Comparison of ENCODE assay signal across 11 mouse cellular contexts in the genomic region with DNA sequence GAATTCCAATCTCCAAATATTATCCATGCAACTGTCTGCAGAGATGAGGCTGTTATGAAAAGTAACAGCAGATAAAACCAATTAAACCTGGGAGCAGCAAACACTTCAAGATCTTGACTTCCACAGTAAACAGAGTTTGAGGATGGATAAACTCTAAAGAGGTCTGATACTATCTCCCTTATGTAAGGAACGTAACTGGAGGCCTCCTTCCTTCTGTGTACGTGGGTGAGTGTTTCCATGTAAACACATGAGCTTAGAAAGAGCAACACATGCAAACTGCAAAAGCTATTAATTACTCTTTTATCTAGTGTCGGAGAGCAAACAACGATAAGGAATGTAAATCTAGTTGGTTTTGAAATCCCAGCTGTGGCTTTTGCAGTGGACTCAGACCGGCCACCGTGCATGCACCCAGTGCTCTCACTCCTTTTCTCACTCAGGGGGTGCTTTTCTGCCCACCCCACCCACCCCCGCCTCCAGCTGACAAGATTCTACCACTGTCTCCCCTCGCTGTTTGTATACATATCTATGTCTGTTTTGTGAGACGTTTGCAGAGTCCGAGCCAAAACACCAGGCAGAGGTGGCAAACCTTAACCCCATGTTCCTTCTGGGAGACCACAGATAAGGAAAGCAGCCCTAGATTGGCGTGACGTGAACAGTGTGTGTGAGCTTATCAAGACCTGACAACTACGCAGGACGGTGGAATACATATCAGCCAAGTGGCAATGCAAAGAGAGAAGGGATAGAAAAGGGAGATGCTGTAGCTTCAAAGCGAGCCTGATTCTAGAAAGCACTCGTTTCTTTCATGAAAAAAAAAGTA.
A peak's percentile ranks its signal among the peaks of the same experiment; 100 is the strongest.
DNase-seq lines count a peak whose midpoint lies in the region; ATAC-seq and TF ChIP-seq lines count a peak whose summit lies in the region.
"Had no signal": no experiment of that assay in that cellular context is flagged by ENCODE, and none has a peak within 500 bp of the region (broad histone marks: within the 10 kb centered on the region; RNA-seq: fewer than 3 reads in every experiment).

No protein-coding gene starts in this region.

- H3K36me3 ChIP-seq in lung, embryonic 14.5 days (ENCODE audit: insufficient read depth): no peaks in the 10 kb centered on the region
- H3K36me3 ChIP-seq in heart, embryonic 16.5 days (ENCODE audit: control insufficient read depth, insufficient read depth): no peaks in the 10 kb centered on the region
- H3K36me3 ChIP-seq in liver, postnatal 0 days (replicated peaks; ENCODE audit: insufficient read depth, low read length): no peaks in the 10 kb centered on the region
- H3K36me3 ChIP-seq: forebrain, embryonic 10.5 days; hindbrain, embryonic 15.5 days had no signal

- H3K9ac ChIP-seq in lung, embryonic 14.5 days: no peak overlapping the region
- peak overlapping the region; percentile 38 for H3K9ac ChIP-seq in heart, embryonic 16.5 days (ENCODE audit: low read length)
- H3K9ac ChIP-seq in liver, postnatal 0 days (replicated peaks): no peak overlapping the region
- H3K9ac ChIP-seq: hindbrain, embryonic 15.5 days had no signal

- ATAC-seq in lung, embryonic 14.5 days (ENCODE audit: insufficient read depth): peak; percentile 60; the same call in 1 of the 2 replicates
- no peak for ATAC-seq in heart, embryonic 16.5 days (replicated peaks; ENCODE audit: extremely low read depth, insufficient read depth, low FRiP score)
- ATAC-seq in liver, postnatal 0 days: peak; percentile 98

- H3K9me3 ChIP-seq in lung, embryonic 14.5 days (ENCODE audit: low read depth, low read length): no peaks in the 10 kb centered on the region
- H3K9me3 ChIP-seq in heart, embryonic 16.5 days (replicated peaks; ENCODE audit: control insufficient read depth, low read length): no peaks in the 10 kb centered on the region
- no peaks in the 10 kb centered on the region for H3K9me3 ChIP-seq in liver, postnatal 0 days (ENCODE audit: low read length)
- H3K9me3 ChIP-seq: forebrain, embryonic 10.5 days; hindbrain, embryonic 15.5 days had no signal

- no peak overlapping the region for H3K4me3 ChIP-seq in lung, embryonic 14.5 days (ENCODE audit: low read depth, low read length)
- H3K4me3 ChIP-seq in heart, embryonic 16.5 days (ENCODE audit: low read length): 0 out of 2 replicates have a peak overlapping the region, but pooled peaks have one; percentile 12
- H3K4me3 ChIP-seq in liver, postnatal 0 days (ENCODE audit: low read depth, low read length): no peak overlapping the region
- H3K4me3 ChIP-seq: forebrain, embryonic 10.5 days; hindbrain, embryonic 15.5 days had no signal

- peak; percentile 93 for TF ChIP-seq EP300 in liver, postnatal 0 days (IDR thresholded peaks at IDR 0.05; ENCODE audit: low read depth)

- H3K4me1 ChIP-seq in lung, embryonic 14.5 days (ENCODE audit: insufficient read depth): 0 out of 2 replicates have a peak, but pooled peaks cover 5% of the 10 kb centered on the region
- H3K4me1 ChIP-seq in heart, embryonic 16.5 days (ENCODE audit: control insufficient read depth, insufficient read depth, low read length): peaks cover 16% of the 10 kb centered on the region
- H3K4me1 ChIP-seq in liver, postnatal 0 days (ENCODE audit: insufficient read depth): peaks cover 10% of the 10 kb centered on the region; the same call in 1 of the 2 replicates

- no peaks in the 10 kb centered on the region for H3K27me3 ChIP-seq in lung, embryonic 14.5 days (ENCODE audit: insufficient read depth, low read length)
- no peaks in the 10 kb centered on the region for H3K27me3 ChIP-seq in heart, embryonic 16.5 days (ENCODE audit: control insufficient read depth, insufficient read depth, low read length)
- H3K27me3 ChIP-seq in liver, postnatal 0 days (ENCODE audit: insufficient read depth, low read length): no peaks in the 10 kb centered on the region
- H3K27me3 ChIP-seq: hindbrain, embryonic 15.5 days had no signal

- peak; percentile 37 for DNase-seq in lung, embryonic 14.5 days
- DNase-seq in lung, postnatal 14 days: no peak
- peak; percentile 66 for DNase-seq in c-Kit-positive CD71-positive TER-119-positive erythroid progenitor cells, embryonic 14.5 days (ENCODE audit: low spot score)
- peak; percentile 25 for DNase-seq in liver, postnatal 0 days
- DNase-seq in adipocyte (ENCODE audit: low spot score): no peak
- no peak for DNase-seq in frontal cortex, postnatal 25 days (ENCODE audit: low spot score in 2 of 2)
- DNase-seq: gastrocnemius, postnatal 10 days had no signal

- peak overlapping the region; percentile 20 for H3K4me2 ChIP-seq in lung, embryonic 14.5 days
- H3K4me2 ChIP-seq in heart, embryonic 16.5 days (ENCODE audit: low read depth, low read length): peak overlapping the region; percentile 51
- peak overlapping the region; percentile 48; the same call in 1 of the 2 replicates for H3K4me2 ChIP-seq in liver, postnatal 0 days (ENCODE audit: low read depth, low read length)
- H3K4me2 ChIP-seq: hindbrain, embryonic 15.5 days had no signal

- WGBS in lung, embryonic 14.5 days: 16% methylated on average over 16 of the region's 16 CpGs
- 21% methylated on average over 16 of the region's 16 CpGs for whole genome bisulfite sequencing in heart, embryonic 16.5 days
- WGBS in liver, postnatal 0 days (ENCODE audit: insufficient replicate concordance): 27% methylated on average over 16 of the region's 16 CpGs

- no peak for TF ChIP-seq CTCF in lung, embryonic 14.5 days (IDR thresholded peaks at IDR 0.05; ENCODE audit: low read depth)
- TF ChIP-seq CTCF in liver, postnatal 0 days (IDR thresholded peaks at IDR 0.05; ENCODE audit: low read depth): no peak

- no peak overlapping the region for H3K27ac ChIP-seq in lung, embryonic 14.5 days (ENCODE audit: low read depth)
- H3K27ac ChIP-seq in heart, embryonic 16.5 days (ENCODE audit: low read length): no peak overlapping the region; the same call in none of the 2 replicates
- H3K27ac ChIP-seq in liver, postnatal 0 days (ENCODE audit: low read depth): peak overlapping the region; percentile 29; the same call in 1 of the 2 replicates
- H3K27ac ChIP-seq: forebrain, embryonic 10.5 days; hindbrain, embryonic 15.5 days; macrophage had no signal

Comparison
In these comparisons a context has a peak if more than half of its experiments do, and no peak if none do; other contexts are left out.
1. DNase-seq: peak in lung, embryonic 14.5 days (single experiment), c-Kit-positive CD71-positive TER-119-positive erythroid progenitor cells, embryonic 14.5 days (single experiment) and liver, postnatal 0 days (single experiment); none in lung, postnatal 14 days (single experiment), adipocyte (single experiment) and frontal cortex, postnatal 25 days (0 of 2).
2. Peak in every context shown above with its lines, with median percentiles within 50 percentile points of each other: H3K4me2 ChIP-seq.